Mouse (Mus musculus): Measurements from ENCODE around the gene Usp43.

The Usp43 gene

GRCm38 (mm10) chr11:67811535-67811934 is 110.4 kb downstream of the Usp43 start:
- DNase-seq (ENCODE audit: low read depth in 2 of 2, low spot score in 2 of 2): no peak

GRCm38 (mm10) chr11:67808051-67808450 is 113.9 kb downstream of the Usp43 start:
- no peak for DNase-seq (ENCODE audit: low read depth in 2 of 2, low spot score in 2 of 2)

- no peak for DNase-seq (ENCODE audit: low read depth in 2 of 2, low spot score in 2 of 2)
These were observed 114.9 kb downstream of the Usp43 start for GRCm38 (mm10) chr11:67806832-67807597.

- no peak for DNase-seq (ENCODE audit: low read depth in 2 of 2, low spot score in 2 of 2)
These were observed 116.4 kb downstream of the Usp43 start for GRCm38 (mm10) chr11:67805538-67805937.
